Mouse (Mus musculus) stomach, embryonic 16.5 days (tissue): ENCODE data around the gene Hoxa7. TPM values are rescaled to one million over a fixed set of nuclear protein-coding genes. Genes with fewer than 3 reads are reported as not detected.
A peak's percentile ranks its signal among the peaks of the same experiment; 100 is the strongest.

Experiments used
- ATAC-seq: fragments of 200-750 bp; cut with Nextera tagmentation; 2 replicates; pipeline ENCODE4 v1.8.0; 2017; ENCODE audit warnings: moderate number of reproducible peaks, moderate TSS enrichment; ENCODE audit not compliant: insufficient read depth, low FRiP score
- H3K27ac ChIP-seq: fragments of 300-500 bp; sonication (generic); 2 replicates; pipeline ENCODE4 v1.5.1; 2014; ENCODE audit warnings: low read length
- H3K27me3 ChIP-seq: fragments of 300-500 bp; sonication (generic); 2 replicates; pipeline ENCODE4 v1.6.1; 2014; ENCODE audit warnings: low read length, control low read depth, mixed read lengths; ENCODE audit not compliant: control insufficient read depth, insufficient read depth
- H3K36me3 ChIP-seq: fragments of 300-500 bp; sonication (generic); 2 replicates; pipeline ENCODE4 v1.6.1; 2014; ENCODE audit warnings: low read length; ENCODE audit not compliant: control insufficient read depth, insufficient read depth
- H3K4me1 ChIP-seq: fragments of 300-500 bp; sonication (generic); 2 replicates; pipeline ENCODE4 v1.6.1; 2014; ENCODE audit warnings: low read length, control low read depth, mixed read lengths; ENCODE audit not compliant: control insufficient read depth, insufficient read depth
- H3K4me2 ChIP-seq: fragments of 300-500 bp; sonication (generic); 2 replicates; pipeline ENCODE4 v1.6.1; 2014; ENCODE audit warnings: low read depth, low read length, mixed read lengths
- H3K4me3 ChIP-seq: fragments of 300-500 bp; sonication (generic); replicated peaks from 2 replicates; pipeline ENCODE4 v1.5.1; 2014; ENCODE audit warnings: mild to moderate bottlenecking, low read length
- H3K9ac ChIP-seq: fragments of 300-500 bp; sonication (generic); 2 replicates; pipeline ENCODE4 v1.6.1; 2014; ENCODE audit warnings: low read length
- H3K9me3 ChIP-seq: fragments of 300-500 bp; sonication (generic); replicated peaks from 2 replicates; pipeline ENCODE4 v1.6.1; 2016; ENCODE audit warnings: low read length, control low read depth; ENCODE audit not compliant: control insufficient read depth
- WGBS: fragments of 180-500 bp; shearing (Covaris S2); extraction: QIAGEN DNeasy Blood & Tissue Kit; methylation state at CpG from one replicate; pipeline ENCODE4 v1.1.7; 2014; 5-methylcytosine and 5-hydroxymethylcytosine counted together
- microRNA counts: library from miRNA; unstranded; fragments of <30 nt; microRNA quantifications from one replicate; lab custom pipeline; 2016
- microRNA-seq: library from miRNA; unstranded; fragments of <30 nt; microRNA quantifications from one replicate; pipeline ENCODE4, GENCODE M21; 2016
- polyA plus RNA-seq: library from polyadenylated mRNA; unstranded; fragments of >200 nt; fragmentation: Nextera tagmentation; extraction: Ambion mirVana; gene quantifications from 2 replicates; pipeline ENCODE4 v1.2.1, GENCODE M21; 2015

The Hoxa7 gene
- polyA plus RNA-seq, 1 experiment from 2014 or later: 10.8 TPM

GRCm38 (mm10) chr6:52167176-52167575 is 54.5 kb downstream of the Hoxa7 start:
- peak overlapping the region; percentile 94 for H3K27ac ChIP-seq
- H3K9me3 ChIP-seq: no peaks in the 10 kb centered on the region
- no peak for ATAC-seq
- no peaks in the 10 kb centered on the region for H3K36me3 ChIP-seq
- H3K4me2 ChIP-seq: peak overlapping the region; percentile 65
- WGBS: 38% methylated on average over 1 of the region's 1 CpGs
- H3K9ac ChIP-seq: peak overlapping the region; percentile 81
- H3K27me3 ChIP-seq: no peaks in the 10 kb centered on the region
- H3K4me1 ChIP-seq: peaks cover 23% of the 10 kb centered on the region
- peak overlapping the region; percentile 61 for H3K4me3 ChIP-seq

DNA sequence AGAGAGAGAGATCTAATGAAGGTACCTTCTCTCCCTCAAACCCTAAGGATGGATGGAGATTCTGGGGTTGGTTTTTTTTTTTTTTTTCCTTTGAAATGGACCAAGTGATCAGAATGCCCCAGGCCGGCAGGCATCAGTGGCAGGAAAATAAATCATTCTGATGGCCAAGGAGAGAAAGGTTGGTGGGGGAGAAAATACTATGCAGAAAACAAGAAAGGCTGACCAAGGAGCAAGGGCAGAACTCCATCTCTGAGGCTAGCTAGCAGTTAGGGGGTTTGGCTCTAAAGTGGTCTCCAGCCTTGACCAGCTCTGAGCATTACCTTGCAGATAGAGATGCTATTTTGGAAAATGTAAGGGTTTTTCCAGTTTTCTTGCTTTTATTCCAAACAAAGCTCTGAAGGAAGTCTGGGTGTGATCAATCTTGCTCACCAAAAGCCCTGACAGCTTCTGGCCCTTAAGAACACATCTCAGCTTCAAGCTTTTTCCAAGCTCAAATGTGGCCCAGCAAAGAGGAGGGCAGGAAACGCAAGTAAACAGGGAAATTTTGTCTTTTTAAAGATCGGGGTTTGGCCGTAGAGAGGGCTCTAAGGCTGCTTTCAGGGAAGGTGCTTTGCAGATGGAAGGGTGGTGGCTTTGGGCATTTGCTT is 55.1 kb downstream of the Hoxa7 start:
- H3K9ac ChIP-seq: peak overlapping the region; percentile 81
- H3K4me3 ChIP-seq: peak overlapping the region; percentile 61
- H3K9me3 ChIP-seq: no peaks in the 10 kb centered on the region
- 15% methylated on average over 4 of the region's 4 CpGs for WGBS
- H3K27ac ChIP-seq: peak overlapping the region; percentile 94
- H3K4me2 ChIP-seq: peak overlapping the region; percentile 65
- H3K27me3 ChIP-seq: no peaks in the 10 kb centered on the region
- no peaks in the 10 kb centered on the region for H3K36me3 ChIP-seq
- H3K4me1 ChIP-seq: peaks cover 16% of the 10 kb centered on the region
- no peak for ATAC-seq

GRCm38 (mm10) chr6:52165441-52166370 is 55.9 kb downstream of the Hoxa7 start:
- peak overlapping the region; percentile 65 for H3K4me2 ChIP-seq
- ATAC-seq: no peak
- peak overlapping the region; percentile 81 for H3K9ac ChIP-seq
- peak overlapping the region; percentile 61 for H3K4me3 ChIP-seq
- H3K27me3 ChIP-seq: no peaks in the 10 kb centered on the region
- no peaks in the 10 kb centered on the region for H3K9me3 ChIP-seq
- peaks cover 13% of the 10 kb centered on the region for H3K4me1 ChIP-seq
- H3K36me3 ChIP-seq: no peaks in the 10 kb centered on the region
- peak overlapping the region; percentile 94 for H3K27ac ChIP-seq
- 4% methylated on average over 28 of the region's 28 CpGs for WGBS

DNA sequence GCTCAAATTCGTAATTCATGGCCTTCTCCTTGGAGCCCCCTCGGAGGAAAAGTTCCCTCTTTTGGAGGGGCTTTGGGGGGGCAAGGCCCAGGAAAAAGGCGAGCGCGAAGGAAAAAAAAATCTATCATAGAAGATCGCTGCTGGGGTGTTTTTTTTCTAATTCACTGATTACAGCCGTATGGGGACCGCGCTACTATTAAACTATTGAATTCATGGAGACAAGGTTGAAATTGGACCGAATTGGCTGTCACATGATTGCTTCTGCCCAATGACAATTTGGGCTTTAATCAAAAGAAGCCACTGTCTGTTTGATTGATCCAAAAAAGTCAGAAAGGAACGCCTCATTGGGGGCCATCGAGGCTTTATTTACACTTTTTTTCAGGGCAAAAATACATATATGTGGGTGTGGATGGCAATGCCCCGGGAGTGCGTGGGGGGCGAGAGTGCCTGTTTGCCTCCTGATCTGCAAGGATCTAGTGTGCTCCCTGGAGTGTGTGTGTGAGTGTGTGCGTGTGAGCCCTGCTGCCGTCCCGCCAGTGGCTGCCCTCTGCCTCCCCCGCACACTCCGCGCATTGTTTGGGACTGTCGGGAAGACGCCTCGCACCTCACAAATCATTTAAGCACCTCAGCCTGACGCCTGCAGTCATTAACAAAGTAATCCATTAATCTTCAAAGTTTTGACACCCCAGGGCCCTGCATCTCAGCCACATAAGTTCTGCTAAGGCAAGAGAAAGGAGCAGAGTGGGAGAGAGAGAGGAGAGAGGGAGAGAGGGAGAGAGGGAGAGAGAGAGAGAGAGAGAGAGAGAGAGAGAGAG is 56.8 kb downstream of the Hoxa7 start, which contains the start of gene Hoxa2:
Hoxa2 (minus strand) TSS at position 206 of the 815 bp plus-strand sequence.
- peaks cover 14% of the 10 kb centered on the region for H3K4me1 ChIP-seq
- WGBS: 4% methylated on average over 25 of the region's 25 CpGs
- peak; percentile 57; the same call in 1 of the 2 replicates for ATAC-seq

More for the DNA sequence above, 56.8 kb downstream of the Hoxa7 start, which contains the start of gene Hoxa2:
- Histone ChIP-seq H3K27ac (peak within 1 kb of the TSS; percentile 94), H3K27me3 (no peaks in the 10 kb centered on the region), H3K4me2 (peak within 1 kb of the TSS; percentile 65), H3K4me3 (peak within 1 kb of the TSS; percentile 61), H3K9me3 (no peaks in the 10 kb centered on the region), H3K36me3 (no peaks in the 10 kb centered on the region), H3K9ac (peak within 1 kb of the TSS; percentile 81)

MicroRNAs encoded within 50 kb of the gene (microRNA counts, 519-probe panel; counts per million panel counts)
- 2,008 counts per million, percentile 39 among the panel's probes with 10 or more counts for microRNA mmu-miR-196b (lab: Ali Mortazavi, UCI)

Small RNA genes within 50 kb of the gene (microRNA-seq; reads per million reads assigned to microRNA genes)
- gene Mir196b: 689 reads per million, percentile 73 among the genes with 10 or more reads in this experiment

Other genes with a start within 250 kb of the Hoxa7 start
- 42.0 and 44.6 TPM in 2 replicates for gene Skap2, start 209.3 kb downstream of the Hoxa7 start, polyA plus RNA-seq
- 1.4 and 1.5 TPM in 2 replicates for gene Hoxa1, start 63.5 kb downstream of the Hoxa7 start, polyA plus RNA-seq
- gene Hoxa2, start 57.0 kb downstream of the Hoxa7 start, polyA plus RNA-seq: 7.4 and 8.5 TPM in 2 replicates
- 2.1 and 2.6 TPM in 2 replicates for gene 5730596B20Rik, start 44.4 kb downstream of the Hoxa7 start, polyA plus RNA-seq
- 2.5 and 2.8 TPM in 2 replicates for gene Hoxa4, start 30.1 kb downstream of the Hoxa7 start, polyA plus RNA-seq
- gene Hoxa5, start 17.3 kb downstream of the Hoxa7 start, polyA plus RNA-seq: 8.8 and 11.0 TPM in 2 replicates
- gene Hoxa6, start 13.1 kb downstream of the Hoxa7 start, polyA plus RNA-seq: 1.3 and 1.4 TPM in 2 replicates
- gene Hoxa3, start 8.5 kb downstream of the Hoxa7 start, polyA plus RNA-seq: 6.0 and 7.4 TPM in 2 replicates
- gene Gm28308, start 8.5 kb downstream of the Hoxa7 start, polyA plus RNA-seq: not detected in 2 replicates
- 0.50 and 1.2 TPM in 2 replicates for gene Hoxa9, start 9.2 kb upstream of the Hoxa7 start, polyA plus RNA-seq
- gene Hoxa10, start 19.0 kb upstream of the Hoxa7 start, polyA plus RNA-seq: 0.18 and 2.8 TPM in 2 replicates
- gene Hoxa11, start 24.0 kb upstream of the Hoxa7 start, polyA plus RNA-seq: 0.45 TPM in 1 of 2 replicates, not detected in the other
- 0.12 TPM in 1 of 2 replicates, not detected in the other for gene Hoxa13, start 39.0 kb upstream of the Hoxa7 start, polyA plus RNA-seq
- not detected in 2 replicates for gene Evx1, start 91.6 kb upstream of the Hoxa7 start, polyA plus RNA-seq